Mouse (Mus musculus) kidney, postnatal 10 days (tissue): ENCODE results near the gene Hsf5.

Experiments used
- DNase-seq: peaks from one replicate; pipeline ENCODE4 v3.0.0; 2021; ENCODE audit warnings: mixed read lengths

The Hsf5 gene

GRCm38 (mm10) chr11:87654693-87655092, 37.7 kb downstream of the Hsf5 start:
- DNase-seq, result no peak

- no peak for DNase-seq
Observed at GRCm38 (mm10) chr11:87659216-87659615, 42.3 kb downstream of the Hsf5 start.

- peak; percentile 92 for DNase-seq
Observed at GRCm38 (mm10) chr11:87662407-87662806, 45.4 kb downstream of the Hsf5 start, which contains the start of gene Rnf43. TSS of gene Rnf43 (plus strand) at chr11:87662722.

GRCm38 (mm10) chr11:87662822-87663221, 45.9 kb downstream of the Hsf5 start:
- no peak for DNase-seq

- no peak for DNase-seq
Observed at GRCm38 (mm10) chr11:87663948-87664347, 47.0 kb downstream of the Hsf5 start.

DNA sequence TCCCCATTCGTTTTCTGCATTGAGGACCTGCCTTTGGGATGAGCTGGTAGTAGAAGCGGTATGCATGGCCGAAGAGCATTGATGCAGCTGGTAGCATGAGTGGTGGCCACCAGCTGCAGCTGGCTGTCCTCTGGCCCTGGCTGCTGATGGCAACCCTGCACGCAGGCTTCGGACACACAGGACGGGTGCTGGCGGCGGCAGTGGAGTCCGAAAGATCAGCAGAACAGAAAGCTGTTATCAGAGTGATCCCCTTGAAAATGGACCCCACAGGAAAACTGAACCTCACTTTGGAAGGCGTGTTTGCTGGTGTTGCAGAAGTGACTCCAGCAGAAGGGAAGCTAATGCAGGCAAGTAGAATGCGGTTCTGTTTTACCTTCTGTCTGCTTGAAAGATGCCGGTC, 47.6 kb downstream of the Hsf5 start:
- no peak for DNase-seq

GRCm38 (mm10) chr11:87665224-87665623, 48.3 kb downstream of the Hsf5 start:
- DNase-seq, result no peak

DNA sequence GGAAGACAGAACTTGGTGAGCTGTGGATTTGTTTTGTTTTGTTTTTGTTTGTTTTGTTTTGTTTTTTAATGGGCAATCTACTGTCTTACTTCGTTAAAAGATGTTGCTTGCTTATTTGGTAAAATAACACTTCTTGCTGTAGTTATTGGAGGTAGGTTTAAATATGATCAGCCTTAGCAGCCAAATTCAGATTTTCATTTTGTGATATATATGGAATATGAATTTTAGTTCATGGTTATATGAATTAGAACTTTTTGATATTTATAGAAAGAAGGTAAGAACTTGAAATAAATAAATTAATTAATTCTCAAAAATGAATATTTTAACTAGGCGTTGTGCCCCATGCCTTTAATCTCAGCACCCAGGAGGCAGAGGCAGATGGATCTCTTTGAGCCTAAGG, 48.7 kb downstream of the Hsf5 start:
- DNase-seq, result no peak

- DNase-seq, result no peak
Observed at GRCm38 (mm10) chr11:87666256-87667035, 49.5 kb downstream of the Hsf5 start.

GRCm38 (mm10) chr11:87667107-87668090, 50.4 kb downstream of the Hsf5 start:
- DNase-seq, result no peak

GRCm38 (mm10) chr11:87673282-87673681, 56.3 kb downstream of the Hsf5 start:
- DNase-seq, result no peak

GRCm38 (mm10) chr11:87675606-87676005, 58.6 kb downstream of the Hsf5 start:
- DNase-seq, result no peak

GRCm38 (mm10) chr11:87677756-87678155, 60.8 kb downstream of the Hsf5 start:
- DNase-seq, result no peak

GRCm38 (mm10) chr11:87678545-87678944, 61.6 kb downstream of the Hsf5 start:
- no peak for DNase-seq

- DNase-seq, result no peak
Observed at GRCm38 (mm10) chr11:87678976-87679375, 62.0 kb downstream of the Hsf5 start.

GRCm38 (mm10) chr11:87680786-87681185, 63.8 kb downstream of the Hsf5 start:
- DNase-seq, result no peak

- no peak for DNase-seq
Observed at GRCm38 (mm10) chr11:87682096-87682495, 65.1 kb downstream of the Hsf5 start.

DNA sequence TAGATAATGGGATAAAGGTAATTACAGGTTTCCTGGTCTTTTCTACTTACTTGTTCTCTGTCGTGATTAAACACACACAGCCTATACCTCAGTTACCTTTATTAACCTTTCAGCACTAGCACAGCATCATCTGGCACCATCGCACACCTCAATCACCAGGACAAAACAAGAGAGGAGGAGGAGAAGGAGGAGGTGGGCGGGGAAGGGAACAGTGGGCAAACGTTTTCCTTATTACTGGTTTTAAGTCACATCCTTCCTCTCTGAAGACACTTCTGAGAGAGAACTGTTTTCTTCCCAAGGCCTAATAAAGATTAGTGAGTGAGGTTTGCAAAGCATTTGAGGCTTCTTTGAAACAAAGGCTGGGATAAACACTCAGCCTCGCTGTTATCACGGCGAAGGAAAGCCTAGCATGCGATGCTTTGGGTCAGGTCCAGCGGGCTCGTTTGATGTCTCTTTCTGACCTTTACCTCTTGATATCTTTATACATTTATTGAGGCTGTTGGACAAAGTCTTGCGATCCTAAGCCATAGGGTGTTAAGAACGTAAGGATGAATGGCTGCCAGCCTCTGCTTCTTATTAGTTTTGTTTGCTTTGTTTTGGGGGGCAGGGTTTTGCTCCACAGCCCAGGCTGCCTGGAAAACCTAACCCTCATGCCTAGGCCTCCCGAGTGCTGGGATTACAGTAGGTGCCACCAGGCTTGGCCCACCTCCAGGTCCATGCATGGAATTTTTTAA, 66.0 kb downstream of the Hsf5 start:
- no peak for DNase-seq

DNA sequence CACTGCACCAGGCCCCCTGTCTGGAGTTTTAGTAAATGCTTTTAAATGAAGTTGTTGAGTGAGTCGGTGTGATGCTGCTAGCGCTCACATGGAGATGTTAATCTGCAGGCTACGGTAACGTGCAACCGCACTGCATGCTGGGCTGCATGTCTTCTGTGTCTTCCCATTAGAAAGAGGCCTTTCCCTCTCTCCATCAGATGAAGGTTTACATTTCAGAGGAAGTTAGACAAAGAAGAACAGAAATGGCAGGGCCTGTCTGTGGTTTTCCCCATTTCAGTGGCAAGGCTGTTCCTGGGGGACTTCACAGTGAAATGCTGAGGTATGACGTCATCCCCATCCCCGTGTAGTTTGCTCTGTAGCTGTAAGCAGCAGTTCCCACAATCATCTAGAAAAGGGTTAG, 69.4 kb downstream of the Hsf5 start:
- DNase-seq, result no peak

DNA sequence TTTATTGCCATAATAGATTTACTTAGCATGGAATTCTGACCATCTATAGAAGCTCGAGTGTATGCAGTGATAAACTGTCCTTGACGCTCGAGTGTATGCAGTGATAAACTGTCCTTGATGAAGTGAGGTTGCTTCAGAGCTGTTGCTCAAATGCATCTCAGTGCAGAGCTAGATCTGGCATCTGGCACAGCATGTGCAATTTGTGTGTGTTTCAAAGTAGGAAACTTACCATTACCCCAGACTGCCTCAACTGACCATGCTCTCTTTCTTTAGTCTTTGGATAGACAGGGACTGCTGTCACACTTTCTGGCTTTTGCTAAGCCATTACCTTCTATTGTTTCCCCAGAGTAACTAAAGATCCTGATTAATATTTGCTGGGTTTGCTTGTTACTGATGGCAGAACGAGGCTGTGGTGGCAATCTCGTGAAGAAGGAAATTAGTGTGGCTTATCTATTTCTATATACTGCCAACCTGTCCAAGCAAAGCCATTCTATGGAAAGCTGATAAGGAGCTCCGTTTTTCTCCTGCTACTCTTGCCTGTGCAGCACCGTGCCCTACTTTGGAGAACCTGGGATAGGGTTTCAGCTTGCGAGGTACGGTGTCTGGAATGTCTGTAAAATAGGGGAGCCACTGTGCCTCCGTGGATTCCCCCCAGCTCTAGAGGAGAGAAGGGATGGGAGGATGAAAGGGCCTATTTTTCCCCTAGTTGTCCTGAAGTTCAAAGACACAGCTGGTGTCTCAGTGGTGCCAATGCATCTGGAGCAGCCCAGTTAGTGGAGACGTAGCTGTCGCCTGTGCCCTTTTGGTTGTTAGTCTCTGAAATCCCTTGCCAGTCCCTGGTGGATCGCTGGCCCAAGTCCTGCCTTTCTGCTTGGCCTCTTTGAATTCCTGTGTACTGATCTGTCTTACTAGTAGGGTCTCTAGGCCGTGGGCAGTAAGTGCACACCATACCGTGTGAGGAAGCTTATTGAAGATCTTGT, 70.6 kb downstream of the Hsf5 start:
- no peak for DNase-seq

- no peak for DNase-seq
Observed at GRCm38 (mm10) chr11:87688478-87689203, 71.7 kb downstream of the Hsf5 start.
